Mouse (Mus musculus): ENCODE measurements around the gene Aspdh.

GRCm38 (mm10) chr7:44490281-44490680 is 25.1 kb downstream of the Aspdh start:
- TF ChIP-seq EP300 (optimal IDR thresholded peaks at IDR 0.05) (no peak), CTCF (IDR thresholded peaks at IDR 0.05; ENCODE audit: low read depth) (no peak)
